Mouse (Mus musculus) CH12.LX (cell line): ENCODE data around the gene Ctnnd2.

Experiments
- BHLHE40 ChIP-seq: IDR thresholded peaks from 2 replicates; pipeline ENCODE4 v1.6.1; 2011; ENCODE audit warnings: mild to moderate bottlenecking, low read depth, low read length, improper control_type of control experiment
- CHD2 ChIP-seq: IDR thresholded peaks from 2 replicates; pipeline ENCODE4 v1.6.1; 2011; ENCODE audit warnings: low read length, improper control_type of control experiment
- CTCF ChIP-seq, 2 experiments: IDR thresholded peaks in 1 of 2; conservative IDR thresholded peaks in 1 of 2; 2 replicates each; pipeline ENCODE4 v1.5.1; 2011 to 2012; ENCODE audit warnings: low read depth in 2 of 2, low read length in 2 of 2, improper control_type of control experiment in 1 of 2, inconsistent platforms in 1 of 2, mild to moderate bottlenecking in 1 of 2, moderate library complexity in 1 of 2
- EP300 ChIP-seq: IDR thresholded peaks from 2 replicates; pipeline ENCODE4 v1.6.1; 2011; ENCODE audit warnings: low read length, improper control_type of control experiment
- IRF4 ChIP-seq: IDR thresholded peaks from 2 replicates; pipeline ENCODE4 v1.6.1; 2014; ENCODE audit warnings: low read depth, mild to moderate bottlenecking, inconsistent platforms, low read length, improper control_type of control experiment
- MEF2A ChIP-seq: IDR thresholded peaks from 2 replicates; pipeline ENCODE4 v1.6.1; 2014; ENCODE audit warnings: low read depth, mild to moderate bottlenecking, inconsistent platforms, low read length, improper control_type of control experiment, borderline replicate concordance
- NELFE ChIP-seq: IDR thresholded peaks from 2 replicates; pipeline ENCODE4 v1.6.1; 2011; ENCODE audit warnings: low read depth, low read length, improper control_type of control experiment
- NRF1 ChIP-seq: IDR thresholded peaks from 2 replicates; pipeline ENCODE4 v1.6.1; 2014; ENCODE audit warnings: low read depth, mild to moderate bottlenecking, inconsistent platforms, low read length, improper control_type of control experiment, moderate library complexity
- POLR2A ChIP-seq: IDR thresholded peaks from 2 replicates; pipeline ENCODE4 v1.6.1; 2011; ENCODE audit warnings: low read depth, mild to moderate bottlenecking, improper control_type of control experiment, low read length
- RAD21 ChIP-seq: IDR thresholded peaks from 2 replicates; pipeline ENCODE4 v1.6.1; 2011; ENCODE audit warnings: low read depth, mild to moderate bottlenecking, low read length, improper control_type of control experiment, moderate library complexity
- TCF12 ChIP-seq: IDR thresholded peaks from 2 replicates; pipeline ENCODE4 v1.6.1; 2014; ENCODE audit warnings: low read depth, mild to moderate bottlenecking, inconsistent platforms, low read length, improper control_type of control experiment
- USF1 ChIP-seq: IDR thresholded peaks from 2 replicates; pipeline ENCODE4 v1.6.1; 2014; ENCODE audit warnings: low read depth, mild to moderate bottlenecking, inconsistent platforms, low read length, improper control_type of control experiment

DNA sequence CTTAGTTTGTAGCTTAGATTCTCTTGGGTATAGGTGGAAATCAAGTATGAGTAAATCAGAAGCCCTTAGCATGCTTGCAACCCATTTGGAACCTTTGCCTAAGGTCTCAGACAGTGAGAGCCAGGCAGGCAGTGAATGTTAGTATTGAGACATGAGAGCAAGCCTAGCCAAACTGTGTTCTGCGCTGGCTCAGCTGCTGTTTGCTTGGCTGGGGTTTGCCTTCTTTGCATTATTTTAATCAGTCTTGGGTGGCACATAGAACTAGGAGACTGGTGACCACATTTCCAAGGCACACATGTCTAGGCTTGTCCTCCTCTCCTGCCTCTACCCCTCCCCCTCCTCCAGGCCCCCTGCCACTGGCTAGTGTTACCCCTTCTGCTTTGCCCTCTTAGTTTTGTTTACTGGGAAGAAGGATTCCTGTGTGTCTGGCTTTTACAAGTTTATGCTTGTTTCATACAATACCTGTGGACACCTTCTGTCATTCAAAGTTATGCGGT is 381.6 kb downstream of the Ctnnd2 start:
- TF ChIP-seq EP300 (no peak), NELFE (no peak), CTCF (conservative IDR thresholded peaks at IDR 0.05 in 1 of 2, IDR thresholded peaks at IDR 0.05 in 1 of 2; ENCODE audit: low read depth in 2 of 2, low read length in 2 of 2) (no peak), CHD2 (no peak), NRF1 (no peak), POLR2A (no peak), TCF12 (no peak; the same call in 1 of the 2 replicates), USF1 (no peak), IRF4 (peak; percentile 58; the same call in 1 of the 2 replicates), RAD21 (no peak), BHLHE40 (0 out of 2 replicates have a peak, but pooled peaks have one; percentile 17), MEF2A (no peak)
